Mouse (Mus musculus) layer of hippocampus, postnatal 25 days (tissue): ENCODE measurements around the gene Hsp90b1. TPM values are rescaled to one million over a fixed set of nuclear protein-coding genes. Genes with fewer than 3 reads are reported as not detected.
"Not testable (repeated sequence)": the region's sequence is repeated elsewhere in the genome, so short reads cannot be mapped to it uniquely, and the experiment has no call there.

Experiments
- DNase-seq, 2 experiments: peaks; one replicate each; pipeline ENCODE4 v3.0.0; 2022; ENCODE audit warnings: mixed read lengths in 2 of 2, low spot score in 1 of 2; ENCODE audit errors: extremely low spot score in 1 of 2
- microRNA-seq, 2 experiments: library from miRNA; unstranded; fragments of <30 nt; microRNA quantifications; one replicate each; pipeline ENCODE4 v1.2.0; 2021
- total RNA-seq, 2 experiments: library from RNA; stranded (reverse); gene quantifications; 2 replicates each; pipeline ENCODE4 v1.2.3; 2021

The Hsp90b1 gene
- total RNA-seq, 2 experiments from 2014 or later = 284 to 328 TPM

- not testable (repeated sequence) for DNase-seq
These were observed 34.8 kb downstream of the Hsp90b1 start for GRCm38 (mm10) chr10:86670550-86670949.

Small RNA genes within 50 kb of the gene (microRNA-seq; reads per million reads assigned to microRNA genes)
- gene Gm25745 = 0.60 to 1.7 reads per million in 2 experiments

Other genes with a start within 250 kb of the Hsp90b1 start
- gene Syn3, start 206.6 kb downstream of the Hsp90b1 start, total RNA-seq = 10 to 100 TPM; 19.5 to 23.8 TPM
- 1 to 10 TPM; 1.2 to 1.5 TPM for gene Ttc41, start 302 bp upstream of the Hsp90b1 start, total RNA-seq
- gene Gm49358, start 58.5 kb upstream of the Hsp90b1 start, total RNA-seq = 10 to 100 TPM; 33.8 to 43.0 TPM
- gene Nt5dc3, start 73.5 kb upstream of the Hsp90b1 start, total RNA-seq = 100 to 1,000 TPM; 128 to 130 TPM